Mouse (Mus musculus): ENCODE results near the gene Usp7. TPM values are rescaled to one million over a fixed set of nuclear protein-coding genes. Genes with fewer than 3 reads are reported as not detected.

Gene Usp7
- polyA plus RNA-seq, 1 experiment, result 6.8 TPM

- no peaks in the 10 kb centered on the region for H3K9me3 ChIP-seq (ENCODE audit: control insufficient read depth, low read length)
- peak overlapping the region; percentile 2 for H3K4me3 ChIP-seq (replicated peaks)
- H3K27me3 ChIP-seq (ENCODE audit: control insufficient read depth), result 0 out of 2 replicates have a peak, but pooled peaks cover 2% of the 10 kb centered on the region
- H3K4me1 ChIP-seq (ENCODE audit: control insufficient read depth), result peaks cover 87% of the 10 kb centered on the region
- peaks cover 55% of the 10 kb centered on the region for H3K36me3 ChIP-seq (ENCODE audit: control insufficient read depth)
- TF ChIP-seq GATA1 (IDR thresholded peaks at IDR 0.05; ENCODE audit: low read length) (no peak), TAL1 (IDR thresholded peaks at IDR 0.05; ENCODE audit: low read length) (no peak)
These were observed 114.1 kb downstream of the Usp7 start for GRCm38 (mm10) chr16:8678035-8678434.

- Histone ChIP-seq H3K27me3 (ENCODE audit: control insufficient read depth) (0 out of 2 replicates have a peak, but pooled peaks cover 2% of the 10 kb centered on the region), H3K36me3 (ENCODE audit: control insufficient read depth) (peaks cover 45% of the 10 kb centered on the region), H3K9me3 (ENCODE audit: control insufficient read depth, low read length) (no peaks in the 10 kb centered on the region), H3K4me1 (ENCODE audit: control insufficient read depth) (peaks cover 87% of the 10 kb centered on the region), H3K4me3 (replicated peaks) (peak overlapping the region; percentile 52)
- TF ChIP-seq GATA1 (IDR thresholded peaks at IDR 0.05; ENCODE audit: low read length) (no peak), TAL1 (IDR thresholded peaks at IDR 0.05; ENCODE audit: low read length) (no peak)
These were observed 115.3 kb downstream of the Usp7 start for GRCm38 (mm10) chr16:8676800-8677199.

GRCm38 (mm10) chr16:8676228-8676627 is 115.9 kb downstream of the Usp7 start:
- Histone ChIP-seq H3K27me3 (ENCODE audit: control insufficient read depth) (0 out of 2 replicates have a peak, but pooled peaks cover 2% of the 10 kb centered on the region), H3K9me3 (ENCODE audit: control insufficient read depth, low read length) (no peaks in the 10 kb centered on the region), H3K36me3 (ENCODE audit: control insufficient read depth) (peaks cover 39% of the 10 kb centered on the region), H3K4me3 (replicated peaks) (peak overlapping the region; percentile 52), H3K4me1 (ENCODE audit: control insufficient read depth) (peaks cover 92% of the 10 kb centered on the region)
- TF ChIP-seq TAL1 (IDR thresholded peaks at IDR 0.05; ENCODE audit: low read length) (peak; percentile 87), GATA1 (IDR thresholded peaks at IDR 0.05; ENCODE audit: low read length) (peak; percentile 52)

GRCm38 (mm10) chr16:8675559-8675958 is 116.5 kb downstream of the Usp7 start:
- peak overlapping the region; percentile 52 for H3K4me3 ChIP-seq (replicated peaks)
- no peaks in the 10 kb centered on the region for H3K9me3 ChIP-seq (ENCODE audit: control insufficient read depth, low read length)
- H3K36me3 ChIP-seq (ENCODE audit: control insufficient read depth), result peaks cover 37% of the 10 kb centered on the region
- H3K27me3 ChIP-seq (ENCODE audit: control insufficient read depth), result 0 out of 2 replicates have a peak, but pooled peaks cover 2% of the 10 kb centered on the region
- no peak for TF ChIP-seq GATA1 (IDR thresholded peaks at IDR 0.05; ENCODE audit: low read length)
- no peak for TF ChIP-seq TAL1 (IDR thresholded peaks at IDR 0.05; ENCODE audit: low read length)
- H3K4me1 ChIP-seq (ENCODE audit: control insufficient read depth), result peaks cover 92% of the 10 kb centered on the region

- Histone ChIP-seq H3K4me3 (replicated peaks) (peak overlapping the region; percentile 42), H3K9me3 (ENCODE audit: control insufficient read depth, low read length) (no peaks in the 10 kb centered on the region), H3K27me3 (ENCODE audit: control insufficient read depth) (0 out of 2 replicates have a peak, but pooled peaks cover 2% of the 10 kb centered on the region), H3K36me3 (ENCODE audit: control insufficient read depth) (peaks cover 41% of the 10 kb centered on the region), H3K4me1 (ENCODE audit: control insufficient read depth) (peaks cover 94% of the 10 kb centered on the region)
- no peak for TF ChIP-seq TAL1 (IDR thresholded peaks at IDR 0.05; ENCODE audit: low read length)
- TF ChIP-seq GATA1 (IDR thresholded peaks at IDR 0.05; ENCODE audit: low read length), result no peak
These were observed 117.9 kb downstream of the Usp7 start for GRCm38 (mm10) chr16:8674165-8674564.

- TF ChIP-seq GATA1 (IDR thresholded peaks at IDR 0.05; ENCODE audit: low read length), result no peak
- TF ChIP-seq TAL1 (IDR thresholded peaks at IDR 0.05; ENCODE audit: low read length), result no peak
- H3K4me3 ChIP-seq (replicated peaks), result no peak overlapping the region
- no peaks in the 10 kb centered on the region for H3K9me3 ChIP-seq (ENCODE audit: control insufficient read depth, low read length)
- peaks cover 43% of the 10 kb centered on the region for H3K36me3 ChIP-seq (ENCODE audit: control insufficient read depth)
- 0 out of 2 replicates have a peak, but pooled peaks cover 2% of the 10 kb centered on the region for H3K27me3 ChIP-seq (ENCODE audit: control insufficient read depth)
- peaks cover 94% of the 10 kb centered on the region for H3K4me1 ChIP-seq (ENCODE audit: control insufficient read depth)
These were observed 118.8 kb downstream of the Usp7 start for GRCm38 (mm10) chr16:8673343-8673742.

- H3K4me1 ChIP-seq (ENCODE audit: control insufficient read depth), result peaks cover 94% of the 10 kb centered on the region
- H3K4me3 ChIP-seq (replicated peaks), result peak overlapping the region; percentile 78
- peaks cover 47% of the 10 kb centered on the region for H3K36me3 ChIP-seq (ENCODE audit: control insufficient read depth)
- H3K27me3 ChIP-seq (ENCODE audit: control insufficient read depth), result 0 out of 2 replicates have a peak, but pooled peaks cover 2% of the 10 kb centered on the region
- no peaks in the 10 kb centered on the region for H3K9me3 ChIP-seq (ENCODE audit: control insufficient read depth, low read length)
- TF ChIP-seq TAL1 (IDR thresholded peaks at IDR 0.05; ENCODE audit: low read length), result no peak
- no peak for TF ChIP-seq GATA1 (IDR thresholded peaks at IDR 0.05; ENCODE audit: low read length)
These were observed 119.3 kb downstream of the Usp7 start for GRCm38 (mm10) chr16:8672811-8673210.

GRCm38 (mm10) chr16:8672350-8672687 is 119.8 kb downstream of the Usp7 start:
- peaks cover 48% of the 10 kb centered on the region for H3K36me3 ChIP-seq (ENCODE audit: control insufficient read depth)
- 0 out of 2 replicates have a peak, but pooled peaks cover 2% of the 10 kb centered on the region for H3K27me3 ChIP-seq (ENCODE audit: control insufficient read depth)
- TF ChIP-seq TAL1 (IDR thresholded peaks at IDR 0.05; ENCODE audit: low read length), result no peak
- no peak for TF ChIP-seq GATA1 (IDR thresholded peaks at IDR 0.05; ENCODE audit: low read length)
- H3K4me3 ChIP-seq (replicated peaks), result peak overlapping the region; percentile 78
- H3K9me3 ChIP-seq (ENCODE audit: control insufficient read depth, low read length), result no peaks in the 10 kb centered on the region
- H3K4me1 ChIP-seq (ENCODE audit: control insufficient read depth), result peaks cover 94% of the 10 kb centered on the region

GRCm38 (mm10) chr16:8671551-8672349 is 120.4 kb downstream of the Usp7 start, which contains the start of gene Carhsp1:
Carhsp1 (minus strand) TSS chr16:8672155.
- Histone ChIP-seq H3K4me1 (ENCODE audit: control insufficient read depth) (peaks cover 94% of the 10 kb centered on the region), H3K27me3 (ENCODE audit: control insufficient read depth) (0 out of 2 replicates have a peak, but pooled peaks cover 2% of the 10 kb centered on the region)

More at GRCm38 (mm10) chr16:8671551-8672349, 120.4 kb downstream of the Usp7 start, which contains the start of gene Carhsp1:
- TF ChIP-seq TAL1 (IDR thresholded peaks at IDR 0.05; ENCODE audit: low read length) (no peak), GATA1 (IDR thresholded peaks at IDR 0.05; ENCODE audit: low read length) (no peak)
- Histone ChIP-seq H3K36me3 (ENCODE audit: control insufficient read depth) (peaks cover 49% of the 10 kb centered on the region), H3K4me3 (replicated peaks) (peak within 1 kb of the TSS; percentile 78), H3K9me3 (ENCODE audit: control insufficient read depth, low read length) (no peaks in the 10 kb centered on the region)
